Mouse (Mus musculus): Measurements from ENCODE around the gene Spindoc.
A peak's percentile ranks its signal among the peaks of the same experiment; 100 is the strongest.

Gene Spindoc

DNA sequence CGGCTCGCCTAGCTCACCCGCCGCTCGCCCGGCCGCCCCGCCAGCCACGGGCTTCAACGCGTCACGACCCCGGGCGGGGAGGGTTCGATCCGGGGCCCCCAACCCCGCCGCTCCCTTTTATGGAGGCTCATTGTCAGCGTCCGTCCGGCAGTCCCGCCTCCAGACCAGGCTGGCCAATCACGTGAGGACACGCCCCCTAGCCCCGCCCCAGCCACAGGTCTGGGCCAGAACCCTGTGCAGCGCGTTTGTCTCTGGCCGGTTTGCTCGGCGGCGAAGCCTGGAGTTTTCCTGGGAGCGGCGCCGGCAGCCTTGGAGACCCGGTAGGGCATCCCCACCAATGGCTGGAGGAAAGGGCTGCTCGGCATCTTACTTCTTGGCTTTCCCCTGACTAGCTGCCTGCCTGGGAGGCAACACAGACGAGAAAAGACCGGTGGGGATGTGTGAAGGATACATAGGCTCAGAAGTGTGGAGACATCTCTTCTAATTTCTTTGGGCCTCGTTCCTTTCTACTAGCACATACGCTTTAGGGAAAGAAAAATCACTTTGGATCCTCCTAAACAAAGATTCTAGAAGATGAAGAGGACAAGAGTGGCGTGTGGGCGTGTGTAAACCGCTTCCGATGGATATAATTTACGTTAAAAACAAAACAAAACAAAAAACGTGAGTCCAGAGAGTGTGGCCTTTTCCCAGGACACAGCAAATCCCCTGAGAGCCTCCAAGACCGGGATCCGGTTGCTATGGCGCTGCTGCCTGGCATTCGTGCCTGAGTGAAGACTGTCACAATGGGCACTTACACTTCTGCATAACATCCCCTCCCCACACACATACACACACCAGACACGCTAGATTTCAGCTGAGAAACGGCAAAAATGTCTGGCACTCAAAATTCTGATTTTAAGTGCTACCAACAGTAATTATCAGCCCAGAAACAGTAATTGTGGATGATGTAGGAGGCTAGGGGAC lies at the start of gene Spindoc:
Spindoc (minus strand) TSS at position 92 of the 963 bp plus-strand sequence.
- peak; percentile 89 for DNase-seq (ENCODE audit: low read depth, low spot score)

DNA sequence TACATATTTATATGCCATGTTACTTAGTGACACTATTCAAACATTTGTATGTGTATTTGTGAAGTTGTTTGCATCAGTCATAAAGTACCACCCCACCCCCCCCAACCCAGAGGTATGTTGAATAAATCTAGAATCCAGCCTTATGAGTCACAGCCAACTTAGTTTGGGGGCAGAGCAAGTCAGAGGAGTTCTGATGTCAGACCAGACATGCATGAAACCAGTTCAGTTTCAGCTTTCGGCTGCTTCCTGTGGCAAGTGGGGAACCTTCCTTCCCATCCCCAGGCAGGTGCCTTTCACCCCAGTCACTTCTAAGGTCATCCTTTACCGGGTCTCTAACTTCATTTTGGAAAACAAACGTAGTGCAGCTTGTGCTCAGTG lies 42.6 kb upstream of the Spindoc start:
- DNase-seq (ENCODE audit: low read depth, low spot score) = no peak

DNA sequence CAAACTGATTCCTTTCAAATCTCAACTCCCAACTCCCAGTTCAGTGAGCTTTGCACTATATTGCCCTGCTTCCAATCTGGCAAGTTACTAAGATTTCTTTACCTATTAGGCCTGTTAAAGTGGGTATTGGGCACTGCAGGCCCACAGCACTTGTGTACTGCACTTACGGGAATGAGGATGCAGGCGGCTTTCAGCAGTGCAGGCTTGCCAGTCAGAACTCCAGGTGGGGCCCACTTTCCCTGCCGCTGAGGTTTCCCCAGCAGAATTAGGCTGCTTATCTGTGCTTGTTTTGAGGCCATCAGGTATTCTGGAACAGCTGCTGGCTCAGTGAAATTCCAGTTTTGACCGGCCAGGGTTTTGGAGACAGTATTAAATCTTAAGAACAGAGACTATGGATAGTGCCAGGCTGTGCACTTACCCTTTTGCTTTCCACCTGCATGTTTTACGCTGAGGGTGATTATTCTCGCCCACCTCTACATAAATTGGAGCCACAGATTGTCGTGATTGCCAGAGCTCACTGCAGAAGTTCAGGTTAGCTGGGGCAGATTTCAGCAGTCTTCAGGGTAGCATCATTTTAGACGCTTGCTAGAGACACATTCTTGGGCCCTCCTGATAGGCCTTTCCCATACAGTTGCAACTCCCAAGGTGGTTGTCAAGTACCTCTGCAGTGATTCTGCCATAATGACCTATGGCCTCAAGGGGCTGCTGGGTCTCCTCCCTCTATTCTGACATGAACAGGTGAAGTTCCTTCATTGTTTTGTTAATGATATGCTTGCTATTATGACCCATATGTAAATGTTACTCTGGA lies 42.0 kb upstream of the Spindoc start:
- no peak for DNase-seq (ENCODE audit: low read depth, low spot score)

DNA sequence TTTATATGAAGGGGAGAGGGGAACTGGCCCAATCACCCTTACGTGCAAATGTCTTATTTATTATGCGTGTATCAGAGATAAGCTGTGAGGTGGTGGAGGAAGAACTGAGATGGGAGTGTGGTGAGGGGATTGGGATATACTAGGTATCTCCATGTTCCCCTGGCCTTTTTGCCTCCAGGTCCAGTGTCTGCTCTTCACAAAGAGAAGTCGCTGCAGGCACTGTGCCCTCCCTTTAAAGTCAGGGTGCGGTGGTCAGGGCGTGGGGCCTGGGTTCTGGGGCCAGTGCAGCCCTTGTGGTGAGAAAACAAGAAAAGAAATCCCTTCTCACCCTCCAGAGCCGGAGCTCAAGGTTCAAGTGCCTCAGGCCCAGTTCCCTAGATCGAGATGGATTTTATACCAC lies 41.3 kb upstream of the Spindoc start:
- DNase-seq (ENCODE audit: low read depth, low spot score) = no peak

DNA sequence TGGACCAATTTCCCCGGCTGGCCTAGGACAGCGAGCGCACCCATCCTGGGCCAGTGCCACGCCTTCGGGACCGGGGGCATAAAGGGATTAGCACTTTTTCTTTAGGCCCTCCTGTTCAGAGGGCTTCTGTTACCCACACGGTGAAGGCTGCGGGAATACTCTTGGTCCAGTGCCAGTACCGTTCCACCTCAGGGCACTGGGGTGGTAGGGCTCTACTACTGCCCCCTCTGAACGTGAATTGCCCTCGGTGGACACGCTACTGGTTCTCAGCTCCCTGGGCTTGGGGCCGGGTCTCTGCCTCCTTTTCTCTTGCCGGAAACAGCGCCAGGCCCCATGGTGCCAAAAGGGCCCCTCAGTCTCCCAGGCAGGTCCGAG lies 40.8 kb upstream of the Spindoc start:
- no peak for DNase-seq (ENCODE audit: low read depth, low spot score)

DNA sequence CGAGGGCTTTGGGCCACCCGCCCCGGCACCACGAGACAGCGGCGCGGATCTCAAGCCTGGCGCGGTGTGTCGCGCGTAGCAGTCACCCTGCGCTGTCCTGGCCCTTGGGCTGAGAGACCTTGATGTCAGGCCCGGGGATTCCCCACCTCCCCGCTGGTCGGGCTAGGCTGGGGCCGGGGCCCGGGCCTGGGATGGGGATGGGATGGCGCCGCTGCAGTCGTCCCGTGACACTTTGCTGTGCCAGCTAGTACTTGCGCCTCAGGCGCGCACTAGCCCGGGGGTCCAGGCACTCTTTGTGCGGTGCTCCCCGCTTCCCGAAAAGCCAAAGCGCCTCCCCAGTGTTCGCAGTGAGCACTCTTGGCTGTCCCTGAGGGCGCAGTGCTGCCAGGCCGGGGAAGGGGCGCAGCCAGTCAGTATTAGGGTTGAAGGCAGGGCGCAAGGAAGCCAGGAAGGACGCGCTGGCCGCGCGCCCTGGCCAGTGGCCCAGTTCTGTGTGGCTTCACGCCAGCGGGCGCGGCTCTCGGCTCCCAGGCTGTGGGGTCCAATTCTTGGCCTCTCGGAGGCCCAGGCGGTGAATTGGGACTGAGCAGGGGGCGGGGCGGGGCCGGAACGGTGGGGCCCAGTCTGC lies 40.3 kb upstream of the Spindoc start:
- peak; percentile 78 for DNase-seq (ENCODE audit: low read depth, low spot score)

DNA sequence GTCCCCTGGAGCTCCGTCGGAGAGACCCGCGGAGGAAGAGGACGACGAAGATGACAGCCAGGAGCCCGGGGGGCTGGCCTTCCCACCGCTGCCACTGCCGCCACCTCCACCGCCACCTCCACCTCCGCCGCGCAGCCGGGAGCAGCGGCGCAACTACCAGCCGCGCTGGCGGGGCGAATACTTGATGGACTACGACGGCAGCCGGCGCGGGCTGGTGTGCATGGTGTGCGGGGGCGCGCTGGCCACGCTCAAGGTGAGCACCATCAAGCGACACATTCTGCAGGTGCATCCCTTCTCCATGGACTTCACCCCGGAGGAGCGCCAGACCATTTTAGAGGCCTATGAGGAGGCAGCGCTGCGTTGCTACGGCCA lies 39.8 kb upstream of the Spindoc start:
- DNase-seq (ENCODE audit: low read depth, low spot score) = no peak

DNA sequence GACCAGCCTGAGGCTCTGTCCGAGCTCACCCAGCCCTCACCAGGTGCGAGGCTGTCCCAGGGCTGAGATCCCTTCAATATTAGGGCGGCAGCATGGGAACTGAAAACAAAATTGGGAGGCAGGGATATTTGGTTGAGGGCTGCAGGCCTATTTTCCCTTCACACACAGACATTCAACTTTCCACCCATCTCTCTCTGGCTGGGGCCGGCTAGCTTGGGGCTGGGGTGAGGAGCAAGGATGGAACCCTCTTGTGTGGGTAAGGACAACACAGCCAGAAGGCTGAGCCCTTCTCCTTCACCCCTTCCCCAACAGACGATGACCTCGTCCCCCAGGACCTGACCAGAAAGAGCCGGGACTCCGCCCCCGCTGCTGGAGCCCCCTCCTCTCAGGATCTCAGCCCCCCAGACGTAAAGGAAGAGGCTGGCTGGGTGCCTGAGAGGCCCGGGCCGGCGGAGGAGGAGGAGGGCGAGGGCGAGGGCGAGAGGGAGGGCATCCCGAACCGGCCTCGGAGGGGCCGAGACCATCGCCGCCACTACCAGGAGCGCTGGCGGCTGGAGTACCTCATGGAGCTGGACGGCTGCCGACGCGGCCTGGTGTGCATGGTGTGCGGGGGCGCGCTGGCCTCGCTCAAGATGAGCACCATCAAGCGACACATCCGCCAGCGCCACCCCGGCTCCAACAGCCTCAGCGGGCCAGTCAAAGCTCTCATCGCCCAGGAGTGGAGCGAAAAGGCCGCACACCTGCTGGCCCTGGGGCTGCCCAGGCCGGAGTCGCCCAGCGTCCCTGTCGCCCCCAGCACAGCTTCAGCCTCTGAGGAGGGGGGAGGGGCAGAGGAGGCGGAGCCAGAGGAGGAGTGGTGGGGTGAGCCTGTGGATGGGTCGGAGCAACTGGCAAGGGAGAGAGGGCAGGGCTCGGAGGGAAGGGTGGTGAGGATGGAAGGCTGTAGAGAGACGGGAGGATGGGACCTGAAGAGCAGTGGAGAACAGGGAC lies 39.1 kb upstream of the Spindoc start:
- DNase-seq (ENCODE audit: low read depth, low spot score) = no peak

DNA sequence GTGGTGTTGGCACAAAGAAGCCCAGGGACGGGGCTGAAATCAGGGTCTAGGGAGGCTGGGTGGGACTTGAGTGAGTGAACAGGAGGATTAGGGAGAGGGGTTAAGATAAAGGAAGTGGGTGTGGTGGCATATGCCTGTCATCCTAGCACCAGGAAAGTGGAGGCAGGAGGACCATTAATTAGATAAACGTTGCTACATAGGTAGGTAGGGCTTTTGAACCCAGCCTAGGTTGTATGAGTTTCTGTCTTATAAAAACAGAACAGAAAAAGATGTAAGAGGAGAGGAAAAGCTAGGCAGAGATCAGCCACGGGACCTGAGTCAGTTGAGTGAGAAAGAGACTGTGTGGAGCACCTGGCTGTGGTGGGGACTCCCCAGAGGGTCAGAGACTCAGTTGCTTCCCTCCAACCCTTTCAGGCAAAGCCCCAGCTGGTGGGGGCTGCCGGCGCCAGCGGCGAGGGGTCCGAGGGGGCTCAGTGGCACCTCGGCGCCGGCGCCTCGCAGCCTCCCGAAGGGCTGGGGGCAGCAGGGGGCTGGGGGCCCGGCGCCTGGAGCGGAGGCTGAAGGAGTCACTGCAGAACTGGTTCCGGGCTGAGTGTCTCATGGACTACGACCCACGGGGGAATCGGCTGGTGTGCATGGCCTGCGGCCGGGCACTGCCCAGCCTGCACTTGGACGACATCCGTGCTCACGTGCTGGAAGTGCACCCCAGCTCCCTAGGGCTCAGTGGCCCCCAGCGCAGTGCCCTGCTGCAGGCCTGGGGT lies 38.2 kb upstream of the Spindoc start:
- no peak for DNase-seq (ENCODE audit: low read depth, low spot score)

DNA sequence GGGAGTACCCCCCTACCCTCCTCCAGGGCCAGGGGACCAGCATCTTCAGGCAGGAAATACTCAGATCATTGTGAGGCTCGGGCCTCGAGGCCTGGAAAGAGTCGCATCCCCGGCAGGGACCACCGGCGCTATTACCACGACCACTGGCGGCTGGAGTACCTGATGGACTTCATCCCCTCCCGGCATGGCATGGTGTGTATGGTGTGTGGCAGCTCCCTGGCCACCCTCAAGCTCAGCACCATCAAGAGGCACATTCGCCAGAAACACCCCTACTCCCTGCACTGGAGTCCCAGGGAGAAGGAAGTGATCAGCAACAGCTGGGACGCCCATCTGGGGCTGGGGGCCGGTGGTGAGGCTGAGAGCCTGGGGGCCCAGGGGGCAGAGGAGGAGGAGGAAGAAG lies 37.3 kb upstream of the Spindoc start:
- no peak for DNase-seq (ENCODE audit: low read depth, low spot score)

DNA sequence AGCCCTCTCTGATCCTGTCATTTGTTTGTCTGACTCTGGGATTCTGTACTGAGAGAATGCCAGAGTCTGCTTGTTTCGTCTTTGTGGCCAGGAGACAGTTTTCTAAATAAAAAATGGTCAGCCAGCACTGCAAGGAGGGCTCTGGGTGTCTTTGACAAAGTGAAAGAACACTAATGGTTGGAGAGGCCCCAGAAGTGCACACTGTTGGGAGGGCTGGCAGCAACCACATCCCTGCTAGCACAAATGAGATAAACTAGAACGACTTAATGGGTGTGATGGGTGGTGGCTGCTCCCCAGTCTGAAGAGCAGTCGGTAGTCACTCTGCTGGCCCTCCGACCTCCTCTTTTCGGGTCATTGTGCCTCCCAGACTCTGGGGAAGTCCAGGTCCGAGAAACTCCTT lies 36.3 kb upstream of the Spindoc start:
- DNase-seq (ENCODE audit: low read depth, low spot score) = no peak

DNA sequence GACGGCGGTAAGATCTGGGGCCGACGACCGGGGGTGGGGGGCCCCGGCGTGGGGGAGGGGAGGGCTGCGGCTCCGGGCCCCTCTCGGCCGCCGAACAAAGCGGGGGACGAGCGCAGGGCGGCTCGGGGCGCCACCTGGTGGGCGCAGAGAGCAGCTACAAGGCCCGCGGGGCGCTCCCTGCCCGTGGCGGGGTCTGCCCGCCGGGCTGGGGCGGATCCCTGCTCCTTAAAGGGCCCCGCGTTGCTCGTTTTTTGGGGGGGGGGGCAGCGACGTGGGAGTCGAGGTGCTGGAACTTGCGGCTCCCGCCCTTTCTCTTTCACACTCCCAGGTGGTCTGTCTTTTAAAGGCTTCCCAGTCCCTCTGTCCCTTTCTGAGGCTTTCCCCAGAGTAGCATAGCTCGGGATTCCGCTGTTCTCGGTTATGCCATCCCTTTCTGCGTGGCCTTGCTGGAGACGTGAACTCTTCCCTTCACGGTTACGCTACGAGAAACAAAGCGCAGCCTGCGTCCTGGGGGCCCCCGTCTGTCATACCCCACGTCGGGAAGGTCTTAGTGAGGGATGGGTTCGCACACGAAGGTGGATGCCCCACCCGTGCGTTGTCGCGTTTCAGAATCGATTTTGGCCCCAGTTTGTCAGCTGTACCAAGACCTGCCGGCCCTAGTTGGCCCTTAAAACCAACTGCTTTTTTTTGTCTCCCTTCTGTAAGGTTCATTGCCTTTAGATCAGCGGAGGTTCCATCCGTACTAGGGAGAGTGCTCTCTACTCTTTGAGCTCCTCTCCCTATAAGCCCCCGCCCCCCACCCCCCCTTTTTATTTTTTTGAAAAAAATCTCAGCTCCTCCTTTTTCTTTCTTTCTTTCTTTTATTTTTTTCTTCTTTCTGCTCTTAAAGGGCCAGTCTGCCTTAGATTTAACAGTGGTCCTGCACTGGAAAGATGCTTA lies 35.4 kb upstream of the Spindoc start:
- DNase-seq (ENCODE audit: low read depth, low spot score) = peak; percentile 57

DNA sequence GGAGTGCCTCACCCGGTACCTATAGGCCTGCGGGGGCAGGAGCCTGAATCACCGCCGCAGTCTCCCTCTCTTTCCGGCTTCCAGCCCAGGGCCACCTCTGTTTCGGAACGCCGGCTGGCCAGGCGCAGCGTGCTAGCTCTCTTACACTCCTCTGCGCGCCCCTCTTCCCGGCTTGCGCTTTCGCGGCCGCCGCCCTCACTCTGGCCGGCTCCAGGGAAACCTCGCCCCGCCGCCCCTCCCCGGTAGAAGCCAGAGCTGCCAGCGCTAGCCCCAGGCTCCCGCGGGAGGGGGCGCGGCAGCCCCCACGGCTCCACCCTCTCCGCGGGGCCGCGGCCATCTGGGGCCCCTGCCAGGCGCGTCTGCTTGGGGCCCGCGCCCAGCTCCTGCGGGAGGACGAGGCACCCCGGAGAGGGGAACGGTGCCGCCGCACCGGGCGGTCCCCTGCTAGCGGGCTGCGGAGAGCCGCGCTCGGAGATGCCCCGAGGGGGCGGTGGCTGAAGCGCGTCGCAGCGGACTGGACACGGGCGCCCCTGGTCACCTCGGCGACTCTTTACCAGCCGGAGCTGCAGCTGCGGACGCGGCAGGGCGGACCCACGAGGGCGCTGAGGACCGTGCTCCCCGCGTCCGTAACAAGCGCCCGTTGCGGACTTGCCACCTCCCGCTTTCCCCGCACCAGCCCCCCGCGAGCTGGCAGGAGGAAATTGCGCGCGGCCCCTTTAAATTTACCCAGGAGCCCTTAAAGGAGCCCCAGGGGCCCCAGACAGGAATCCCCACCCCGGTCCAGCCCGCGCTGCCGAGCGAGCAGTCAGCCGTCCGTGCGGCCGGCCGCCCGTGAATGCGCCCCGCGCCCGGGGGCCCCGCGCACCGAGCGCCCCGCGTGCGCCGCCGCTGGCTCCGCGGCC lies 34.3 kb upstream of the Spindoc start, which contains the start of gene 2700081O15Rik:
2700081O15Rik (plus strand) TSS at position 792 of the 902 bp plus-strand sequence.
- no peak for DNase-seq (ENCODE audit: low read depth, low spot score)

DNA sequence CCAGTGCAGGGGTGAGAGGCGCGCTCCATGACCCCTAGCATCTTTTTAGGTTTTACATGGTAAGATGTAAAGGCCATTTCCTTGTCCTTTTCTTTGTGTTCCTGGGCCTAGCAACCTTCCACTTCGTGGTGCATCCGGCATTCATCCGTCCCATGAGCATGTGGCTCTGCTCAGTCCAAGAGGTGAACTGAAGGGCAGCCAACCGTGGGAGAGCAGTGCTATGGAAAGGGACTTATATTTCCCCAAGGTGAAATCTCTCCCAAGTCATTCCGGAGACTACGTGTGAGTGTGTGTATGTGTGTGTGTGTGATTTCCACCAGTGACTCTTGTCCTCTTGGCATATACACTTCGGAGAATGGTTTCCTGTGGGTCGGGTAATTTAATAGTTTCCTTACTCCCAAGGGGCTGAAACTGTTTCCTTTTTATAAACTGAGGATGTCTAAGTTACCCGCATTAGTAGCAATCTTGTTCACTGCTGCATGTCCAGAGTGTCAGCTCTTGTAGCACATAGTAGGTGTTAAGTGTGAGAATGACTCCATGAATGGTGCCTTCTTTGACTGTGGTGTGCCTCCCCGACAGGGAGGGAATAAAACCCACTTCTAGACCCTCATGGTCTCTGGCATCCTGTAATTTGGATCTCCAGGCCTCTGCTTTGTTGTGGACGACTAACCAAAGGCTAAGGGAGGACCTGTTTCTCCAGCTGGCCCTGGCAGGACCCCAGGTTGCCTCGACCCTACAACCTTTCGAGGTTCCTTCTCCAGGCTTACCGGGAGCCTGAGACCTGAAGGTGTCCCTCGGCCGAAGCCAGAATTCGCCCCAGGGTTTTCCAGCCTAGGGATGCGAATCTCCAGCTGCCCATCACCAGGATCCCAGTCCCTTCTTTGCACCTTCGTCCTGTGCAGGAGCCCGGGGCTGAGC lies 33.4 kb upstream of the Spindoc start:
- DNase-seq (ENCODE audit: low read depth, low spot score) = no peak

DNA sequence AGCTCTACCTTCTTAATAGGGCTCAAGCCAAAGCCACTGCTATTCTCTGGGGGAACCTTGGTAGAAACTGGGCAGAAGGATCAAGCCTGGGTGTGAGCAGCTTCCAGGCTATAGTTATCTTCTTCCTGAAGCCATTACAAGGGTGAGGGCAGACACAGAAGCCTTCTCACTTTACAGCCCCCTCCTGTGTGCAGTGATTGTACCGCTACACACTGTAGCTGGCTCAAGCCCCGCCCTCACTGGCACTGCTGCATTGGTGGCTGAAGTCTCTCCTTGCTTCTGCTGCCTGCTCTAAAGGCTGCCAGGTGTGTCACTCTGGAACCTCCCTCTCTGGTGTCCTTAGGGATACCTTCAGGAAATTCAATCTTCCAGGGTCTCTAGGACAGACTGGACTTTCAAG lies 29.6 kb upstream of the Spindoc start:
- DNase-seq (ENCODE audit: low read depth, low spot score) = no peak

DNA sequence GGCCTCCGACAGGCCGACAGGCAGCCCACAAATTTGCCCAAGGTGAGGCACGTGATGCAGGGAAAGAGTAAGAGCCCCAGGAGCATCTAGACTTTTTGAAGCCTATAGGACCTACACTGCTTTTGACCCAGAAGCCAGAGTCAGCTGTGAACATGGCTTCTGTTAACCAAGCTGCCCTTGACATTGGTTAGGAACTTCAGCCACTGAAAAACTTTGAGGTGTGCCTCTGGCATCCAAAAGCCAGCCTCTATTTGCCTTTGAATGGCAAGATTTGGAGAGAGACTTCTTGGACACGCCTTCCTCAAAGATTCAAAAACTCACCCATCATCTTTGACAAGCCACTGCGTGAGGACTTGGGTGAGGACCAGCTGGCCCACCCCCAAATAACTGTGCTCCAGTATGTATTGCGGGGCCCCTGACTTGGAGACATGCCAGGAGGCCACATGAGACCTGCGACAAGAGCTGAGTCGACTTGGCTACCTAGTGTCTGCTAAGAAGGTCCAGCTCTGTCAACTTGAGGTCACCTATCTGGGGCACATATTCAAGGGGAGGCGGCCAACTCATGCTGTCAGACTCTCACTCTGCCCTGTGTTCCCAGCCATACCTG lies 21.9 kb upstream of the Spindoc start:
- no peak for DNase-seq (ENCODE audit: low read depth, low spot score)

DNA sequence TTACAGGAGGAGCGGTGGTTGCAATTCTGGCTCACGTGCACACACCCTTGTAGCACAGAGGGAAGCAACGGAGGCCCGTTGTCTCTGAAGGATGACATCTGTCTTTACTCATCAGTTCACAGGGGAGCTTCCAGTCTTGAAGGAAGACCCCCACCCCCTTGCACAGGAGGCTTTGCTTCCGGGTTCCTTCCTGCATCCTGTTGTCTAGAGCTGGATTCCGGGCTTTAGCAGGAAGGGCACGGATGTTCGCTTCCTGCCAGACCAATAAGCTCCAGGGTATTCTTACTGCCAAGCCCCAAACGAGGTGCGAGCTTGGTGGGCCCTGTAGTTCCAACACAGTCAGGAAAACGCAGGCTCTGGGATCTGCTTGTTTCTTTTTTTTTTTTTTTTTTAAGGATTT lies 17.8 kb upstream of the Spindoc start:
- no peak for DNase-seq (ENCODE audit: low read depth, low spot score)
